Mouse (Mus musculus) natural killer cell, adult 2 months (primary cell): ENCODE results near the gene Tpt1.
"Not testable (repeated sequence)": the region's sequence is repeated elsewhere in the genome, so short reads cannot be mapped to it uniquely, and the experiment has no call there.

Experiments
- DNase-seq, 2 experiments: peaks; one replicate each; pipeline ENCODE4 v3.0.0; 2022; ENCODE audit warnings: low spot score in 2 of 2

Gene Tpt1

DNA sequence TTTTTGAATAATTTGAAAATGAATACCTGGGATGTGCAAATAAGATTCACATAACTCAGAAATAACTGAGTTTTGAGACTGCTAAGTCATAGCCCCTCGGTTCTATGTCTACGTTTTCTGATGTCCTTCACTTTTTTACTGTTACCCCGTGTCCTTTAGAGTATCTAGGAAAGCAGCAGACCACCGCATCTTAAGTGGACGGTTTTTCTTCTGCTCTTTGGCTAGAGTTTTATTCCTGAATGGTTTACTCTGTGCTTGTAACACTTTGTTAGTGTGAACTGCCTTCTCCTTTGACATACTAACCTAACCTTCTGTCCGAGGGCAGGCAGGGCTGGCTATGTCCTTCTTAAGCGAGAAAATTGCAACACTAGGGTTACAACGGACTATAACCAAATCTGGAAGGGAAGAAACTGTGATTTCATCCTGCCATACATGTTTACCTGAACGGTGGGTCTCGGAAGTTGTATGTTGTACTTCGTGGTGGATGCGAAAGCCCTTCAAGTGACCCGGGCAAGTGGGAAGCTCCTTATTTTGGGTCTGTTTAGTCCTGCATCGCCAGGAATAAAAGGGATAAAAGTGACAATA lies 690 bp upstream of the Tpt1 start:
- no peak for DNase-seq

DNA sequence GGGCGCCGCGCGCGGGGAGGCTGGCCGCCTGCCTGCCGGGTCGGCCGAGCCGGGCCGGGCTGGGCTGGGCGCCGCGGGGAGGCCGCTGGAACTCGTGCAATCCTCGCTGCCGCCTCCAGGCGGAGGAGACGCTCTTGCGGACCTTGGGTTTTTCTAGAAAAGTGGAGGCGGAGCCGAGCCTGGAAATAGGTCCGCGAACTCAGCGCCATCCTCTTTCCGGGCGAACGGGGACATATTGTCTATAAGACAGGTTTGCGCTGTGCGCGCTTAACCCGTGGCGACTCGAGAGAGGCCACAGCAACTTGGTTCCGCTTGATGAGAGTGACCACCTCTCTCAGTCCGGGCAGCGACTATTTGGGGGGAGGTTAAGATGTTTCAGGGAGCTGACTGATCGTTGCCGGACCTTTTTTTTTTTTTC lies 814 bp downstream of the Tpt1 start:
- peak; percentile 87 to 92 for DNase-seq

DNA sequence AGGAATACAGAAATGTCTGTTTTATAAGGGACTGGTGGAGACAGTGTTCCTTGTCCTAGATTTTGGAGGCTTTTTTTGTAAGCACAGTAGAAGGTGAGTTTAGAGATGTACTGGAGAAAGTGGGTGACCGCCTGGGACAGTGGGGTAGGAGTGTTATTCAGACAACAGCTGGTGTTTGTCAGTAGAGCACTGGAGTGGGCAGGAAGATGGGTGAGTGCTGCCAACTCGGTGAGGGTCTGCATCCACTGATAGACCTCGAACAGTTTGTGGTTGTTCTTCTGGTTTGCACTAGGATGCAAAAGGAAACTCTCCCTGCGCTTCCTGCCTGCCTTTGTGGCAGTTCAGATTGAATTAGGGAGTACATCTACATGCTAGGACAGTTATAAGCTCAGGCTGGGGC lies 2.8 kb downstream of the Tpt1 start:
- no peak for DNase-seq

DNA sequence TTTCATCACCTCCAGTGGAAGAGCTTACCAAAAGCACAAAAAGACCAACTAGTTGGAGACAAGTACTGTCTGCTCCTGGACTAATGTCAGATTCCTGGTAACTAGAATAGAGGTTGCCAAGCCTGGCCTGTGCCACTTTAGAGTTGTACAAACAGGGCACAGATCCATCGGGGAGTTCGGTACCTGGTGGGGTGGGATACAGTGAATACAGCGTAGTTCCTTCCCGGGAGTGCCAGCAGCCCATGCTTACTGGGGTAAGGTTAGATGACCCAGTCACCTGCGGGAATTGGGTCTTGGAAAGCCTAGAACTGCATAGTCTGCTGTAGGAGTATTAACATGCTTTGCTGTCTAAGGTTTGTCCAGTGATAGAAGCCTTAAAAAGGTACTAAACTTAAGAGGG lies 3.6 kb downstream of the Tpt1 start:
- no peak for DNase-seq

DNA sequence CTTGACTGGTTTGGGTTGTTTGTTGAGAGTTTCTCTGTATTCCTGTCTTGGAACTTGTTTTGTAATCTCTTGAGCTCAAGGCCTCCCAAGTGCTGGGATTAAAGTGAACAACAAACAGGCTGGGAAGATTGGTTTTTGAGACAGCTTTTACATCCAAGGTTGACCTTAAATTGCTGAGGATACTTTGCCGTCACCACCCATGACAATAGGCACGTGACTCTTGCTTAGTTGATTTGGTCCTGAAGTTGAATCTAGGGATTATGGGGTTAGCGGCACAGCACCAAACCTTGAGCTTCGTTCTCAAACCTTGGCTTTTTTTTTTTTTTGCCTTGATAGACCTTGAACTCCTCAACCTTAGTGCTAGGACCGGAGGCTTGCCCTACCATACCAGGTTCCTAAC lies 4.3 kb downstream of the Tpt1 start:
- no peak for DNase-seq

DNA sequence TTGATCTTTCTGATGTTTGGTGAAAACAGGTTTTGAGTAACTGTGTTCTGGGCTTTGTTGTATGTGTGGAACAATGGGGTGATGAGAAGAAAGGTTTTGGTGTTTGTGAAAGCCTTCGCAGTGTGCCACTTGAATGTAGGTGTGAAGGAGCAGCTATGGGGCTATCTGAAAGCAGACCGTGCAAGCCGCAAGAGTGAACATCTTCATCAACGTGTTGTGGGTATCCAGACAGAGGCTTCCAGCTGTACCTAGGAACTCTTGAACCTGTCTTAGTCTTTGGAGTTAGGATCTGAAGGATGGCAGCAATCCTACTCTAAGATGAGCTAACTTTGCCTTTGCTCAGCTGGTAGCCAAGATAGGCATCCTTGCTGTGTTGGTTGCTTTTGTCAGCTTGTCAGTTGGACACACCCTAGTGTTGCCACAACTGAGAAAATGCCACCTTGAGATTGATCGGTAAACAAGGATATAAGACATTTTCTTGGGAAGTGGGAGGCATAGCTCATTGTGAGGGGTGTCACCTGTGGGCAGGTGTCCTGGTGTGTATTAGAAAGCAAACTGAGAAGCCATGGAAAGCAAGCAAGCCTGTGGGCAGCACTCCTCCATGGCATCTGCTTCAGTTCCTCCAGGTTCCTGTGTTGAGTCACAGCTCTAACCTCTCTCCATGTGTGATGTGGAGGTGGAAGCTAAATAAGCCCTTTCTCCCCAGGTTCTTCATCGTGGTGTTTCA lies 5.1 kb downstream of the Tpt1 start:
- DNase-seq: no peak

DNA sequence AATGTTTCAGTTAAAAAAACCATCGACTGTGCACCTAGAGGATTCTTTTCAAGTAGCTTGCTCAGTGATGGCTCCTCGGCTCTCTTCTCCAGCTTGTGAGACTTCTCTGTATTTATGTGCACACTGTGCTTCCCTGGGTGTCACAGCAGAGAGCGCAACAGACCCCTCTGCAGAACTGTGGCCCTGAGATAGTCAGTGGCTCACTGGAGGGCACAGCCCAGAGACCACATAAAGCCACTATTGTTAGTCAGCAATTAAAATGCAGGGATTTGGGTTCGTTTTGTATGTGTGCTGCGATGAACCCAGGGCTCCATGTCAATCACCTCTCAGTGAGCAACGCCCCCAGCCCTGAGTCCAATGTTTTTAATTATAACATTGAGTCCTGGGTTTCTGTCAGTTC lies 5.9 kb downstream of the Tpt1 start:
- no peak for DNase-seq

DNA sequence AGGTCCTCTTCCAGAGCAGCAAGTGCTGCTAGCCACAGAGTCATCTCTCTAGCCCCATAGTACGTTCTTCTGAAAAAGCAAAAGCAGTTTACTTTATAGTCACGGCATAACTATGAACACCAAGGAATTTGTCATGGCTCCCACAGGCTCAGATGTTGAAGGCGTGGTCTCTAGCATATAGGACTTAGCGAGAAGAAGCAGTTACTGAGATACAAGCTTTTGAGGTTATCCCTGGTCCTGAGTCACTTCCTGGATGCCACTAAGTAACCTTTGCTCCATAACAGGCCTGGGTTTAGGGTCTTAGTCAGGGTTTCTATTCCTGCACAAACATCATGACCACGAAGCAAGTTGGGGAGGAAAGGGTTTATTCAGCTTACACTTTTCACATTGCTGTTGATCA lies 7.1 kb downstream of the Tpt1 start:
- no peak for DNase-seq

DNA sequence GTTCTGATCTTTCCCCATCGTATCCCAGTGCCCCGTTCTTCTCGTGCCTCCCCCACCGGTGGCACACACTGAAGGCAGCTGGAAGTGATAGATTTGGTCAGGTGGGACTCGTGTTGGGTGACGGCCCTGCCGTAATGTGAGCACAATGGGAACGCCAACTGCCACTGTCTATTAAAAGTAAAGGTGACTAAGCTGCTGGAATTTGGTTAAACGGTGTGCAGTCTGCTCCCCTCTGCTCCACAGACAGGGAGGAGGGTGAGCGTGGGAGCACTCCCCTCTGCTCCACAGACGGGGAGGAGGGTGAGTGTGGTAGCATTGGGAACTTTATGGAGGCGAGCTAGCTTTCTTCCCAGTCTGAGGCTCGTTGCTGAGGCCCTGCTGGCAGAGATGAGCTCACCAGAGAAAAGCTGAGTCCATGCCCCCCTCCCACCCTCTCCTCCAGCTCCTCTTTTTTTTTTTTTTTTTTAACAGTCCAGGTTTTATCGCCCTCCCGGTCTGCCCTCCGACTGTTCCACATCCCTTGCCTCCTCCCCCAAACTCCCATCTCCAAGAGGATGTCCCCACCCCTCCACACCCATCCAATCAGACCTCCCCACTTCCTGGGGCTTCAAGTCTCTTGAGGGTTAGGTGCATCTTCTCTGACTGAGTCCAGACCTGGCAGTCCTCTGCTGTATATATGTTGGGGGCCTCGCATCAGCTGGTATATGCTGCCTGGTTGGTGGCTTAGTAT lies 10.5 kb downstream of the Tpt1 start:
- DNase-seq: no peak

DNA sequence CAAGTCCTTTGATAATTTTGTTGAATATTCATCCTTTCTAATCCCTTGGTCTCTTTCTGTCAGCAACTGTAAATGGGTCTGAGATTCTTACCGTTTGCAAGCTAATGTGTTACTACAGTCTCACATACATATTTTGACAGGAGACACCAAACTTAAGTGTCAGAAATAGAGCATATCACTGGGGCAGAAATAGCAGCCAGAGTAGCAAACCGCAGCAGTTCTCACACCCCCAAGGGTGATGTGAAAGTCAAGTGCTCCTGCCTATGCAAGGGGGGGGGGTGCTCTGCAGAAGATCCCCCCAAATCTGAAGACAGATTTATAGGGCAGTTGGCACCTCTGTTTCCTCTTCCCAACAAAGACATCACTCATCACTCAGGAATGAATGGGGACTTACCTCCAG lies 13.3 kb downstream of the Tpt1 start:
- DNase-seq: no peak

DNA sequence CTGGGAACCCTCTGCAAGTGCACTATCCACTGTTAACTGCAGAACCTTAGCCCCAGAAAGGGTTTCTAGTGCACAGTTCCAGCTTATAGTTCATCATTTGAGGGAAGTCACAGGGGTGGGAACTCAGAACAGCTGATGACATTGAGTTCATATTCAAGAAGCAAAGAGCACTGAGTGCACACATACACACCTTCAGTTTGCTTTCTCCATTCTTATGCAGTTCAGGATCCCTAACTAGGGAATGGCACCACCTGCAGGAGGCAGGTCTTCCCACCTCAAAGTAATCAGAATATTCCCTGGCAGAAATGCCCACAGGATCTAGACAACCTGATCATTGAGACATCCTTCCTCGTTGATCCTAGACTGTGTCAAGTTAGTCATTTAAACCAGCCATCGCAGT lies 14.7 kb downstream of the Tpt1 start:
- DNase-seq: no peak

DNA sequence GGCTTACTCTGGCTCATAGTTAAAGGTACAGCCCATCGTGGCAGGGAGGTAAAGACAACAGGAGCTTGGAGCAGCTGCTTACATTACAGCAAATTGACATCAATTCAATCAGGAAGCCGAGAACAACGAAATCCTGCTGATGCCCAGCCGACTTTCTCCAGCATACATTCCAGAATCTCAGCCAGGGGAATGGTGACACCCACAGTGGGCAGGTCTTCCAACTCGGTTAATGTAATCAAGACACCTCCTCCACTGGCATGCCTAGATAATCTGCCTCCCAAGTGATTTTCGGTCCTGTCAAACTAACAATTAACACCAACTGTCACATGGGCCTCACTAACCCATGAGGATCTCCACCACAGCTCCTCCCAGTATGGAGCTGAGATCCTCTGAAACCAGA lies 17.8 kb downstream of the Tpt1 start:
- DNase-seq: no peak

DNA sequence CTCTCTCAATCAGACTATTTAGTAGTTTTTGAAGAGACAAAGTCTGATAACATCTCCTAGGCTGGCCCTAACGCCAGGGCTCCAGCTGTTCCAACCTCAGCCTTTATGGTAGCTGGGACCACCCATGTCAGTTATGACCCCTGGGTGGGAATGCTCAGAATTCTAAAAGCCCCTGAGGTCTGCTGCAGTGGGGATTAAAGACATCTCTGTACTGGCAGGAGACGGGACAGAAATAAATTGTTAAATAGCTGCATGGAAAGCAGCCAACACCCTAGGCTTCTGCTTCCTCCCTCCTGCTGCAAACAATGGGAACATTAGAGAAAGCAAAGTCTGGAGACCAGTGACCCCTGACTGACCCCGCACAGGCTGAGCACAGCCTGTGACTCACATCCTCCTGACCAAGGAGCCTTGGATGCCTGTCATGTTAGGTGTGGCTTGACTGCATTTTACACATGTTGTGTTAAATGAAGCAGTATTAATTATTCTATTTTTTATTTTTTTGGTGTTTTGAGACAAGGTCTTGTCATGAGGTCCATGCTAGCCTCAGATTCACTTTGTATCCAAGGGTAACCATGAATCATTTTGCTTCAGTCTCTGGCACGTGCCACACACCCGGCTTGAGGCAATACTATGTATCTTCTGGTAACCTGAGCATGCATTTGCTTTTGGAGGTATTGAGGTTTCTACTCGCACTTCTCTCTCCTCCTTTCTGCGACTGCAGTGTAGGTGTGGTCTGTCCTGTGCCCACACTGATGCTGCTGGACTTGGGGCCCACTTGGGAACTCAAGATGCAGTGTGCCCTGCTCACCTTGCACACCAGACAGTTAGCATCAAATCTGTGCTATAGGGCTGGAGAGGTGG lies 18.9 kb downstream of the Tpt1 start:
- peak in 1 of 2 experiments; percentile 10 for DNase-seq

DNA sequence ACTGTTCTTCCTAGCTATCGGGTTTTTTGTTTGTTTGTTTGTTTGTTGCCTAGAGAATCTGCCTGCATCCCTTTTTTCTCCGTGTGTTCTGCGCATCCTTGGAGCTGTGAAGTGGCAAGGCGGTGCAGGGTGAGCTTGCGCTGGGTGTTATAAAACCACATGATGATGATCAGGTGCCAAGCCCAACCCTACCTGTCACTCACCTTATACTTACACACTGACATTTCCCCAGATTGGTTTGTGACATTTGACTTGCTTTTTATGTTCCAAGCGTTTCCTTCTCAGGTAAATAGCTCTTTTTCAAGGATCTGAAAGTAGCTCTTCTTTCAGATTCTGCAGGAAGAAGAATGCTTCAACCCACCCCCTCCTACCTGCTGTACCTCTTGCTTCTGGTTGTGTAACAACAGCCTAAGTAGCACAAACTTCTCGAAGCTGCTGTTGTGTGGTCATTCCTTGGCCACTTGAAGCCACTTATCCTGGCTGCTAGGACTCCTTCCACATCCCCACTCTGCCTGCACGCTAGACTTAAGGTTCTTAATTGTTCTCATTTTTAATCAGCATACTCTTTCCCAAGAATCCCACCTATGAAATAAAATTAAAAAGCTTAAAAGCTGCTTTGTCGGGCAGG lies 21.9 kb downstream of the Tpt1 start:
- no peak for DNase-seq

DNA sequence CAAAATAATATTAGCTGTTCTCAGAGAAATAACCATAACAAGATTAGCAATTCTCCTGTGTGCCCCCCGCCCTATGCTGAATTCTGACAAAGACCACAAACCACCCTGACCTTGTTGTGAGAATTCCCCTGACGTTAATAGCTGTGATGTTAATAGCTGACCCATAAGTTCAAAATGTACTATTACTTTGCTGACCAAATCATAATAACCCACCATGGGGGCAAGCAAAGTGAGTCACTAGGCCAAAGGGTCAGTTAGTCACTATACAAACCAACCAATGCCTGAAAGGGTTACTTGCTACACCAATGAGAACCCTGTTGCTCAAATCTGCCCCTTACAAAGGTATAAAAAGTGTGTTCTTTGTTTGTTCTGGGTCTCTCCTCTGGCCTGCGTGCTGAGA lies 23.1 kb downstream of the Tpt1 start:
- not testable (repeated sequence) for DNase-seq

DNA sequence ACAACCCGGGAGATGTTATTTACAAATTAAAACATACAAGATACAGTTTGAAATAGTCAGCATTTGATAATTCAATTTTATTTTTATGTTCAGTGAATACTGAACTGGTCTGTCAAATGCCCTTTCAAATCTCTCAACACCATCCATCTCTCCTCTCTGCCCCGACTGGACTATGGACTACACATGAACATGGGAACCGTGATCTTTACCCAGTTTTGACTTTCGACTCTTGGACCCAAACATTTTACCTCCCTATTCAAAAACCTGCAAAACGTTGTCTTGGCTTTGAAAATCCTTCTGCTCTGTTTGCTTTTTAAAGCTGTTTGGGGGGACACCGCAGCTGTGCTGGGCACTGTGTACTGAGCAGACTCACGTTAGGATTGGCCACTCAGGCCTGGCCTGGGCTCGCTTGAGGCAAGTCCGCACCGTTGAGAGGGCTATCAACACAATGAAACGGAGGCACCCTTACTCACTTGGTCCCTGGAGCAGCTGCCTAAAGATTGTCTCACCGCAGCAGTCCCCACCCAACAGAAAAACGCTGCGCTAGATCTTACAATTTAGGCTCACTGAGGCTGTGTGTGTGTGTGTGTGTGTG lies 25.0 kb downstream of the Tpt1 start:
- no peak for DNase-seq

DNA sequence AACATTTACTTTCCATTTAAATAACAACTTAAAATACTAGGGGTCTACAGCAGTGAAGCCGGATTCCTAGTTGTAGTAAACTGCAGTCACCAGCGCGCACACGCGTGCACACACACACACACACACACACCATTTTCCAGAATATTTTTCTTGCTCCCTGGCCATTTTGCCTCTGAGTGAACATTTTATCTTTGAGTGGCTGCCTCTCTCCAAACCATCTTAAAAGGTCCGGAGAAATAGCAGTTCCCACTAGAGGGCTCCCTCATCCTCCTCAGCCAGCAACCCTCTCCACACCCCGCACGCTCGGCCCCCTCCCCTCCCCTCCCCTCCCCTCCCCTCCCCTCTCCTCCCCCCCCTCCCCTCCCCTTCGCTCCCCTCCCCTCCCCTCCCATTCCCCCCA lies 25.7 kb downstream of the Tpt1 start:
- peak in 1 of 2 experiments; percentile 10 for DNase-seq

DNA sequence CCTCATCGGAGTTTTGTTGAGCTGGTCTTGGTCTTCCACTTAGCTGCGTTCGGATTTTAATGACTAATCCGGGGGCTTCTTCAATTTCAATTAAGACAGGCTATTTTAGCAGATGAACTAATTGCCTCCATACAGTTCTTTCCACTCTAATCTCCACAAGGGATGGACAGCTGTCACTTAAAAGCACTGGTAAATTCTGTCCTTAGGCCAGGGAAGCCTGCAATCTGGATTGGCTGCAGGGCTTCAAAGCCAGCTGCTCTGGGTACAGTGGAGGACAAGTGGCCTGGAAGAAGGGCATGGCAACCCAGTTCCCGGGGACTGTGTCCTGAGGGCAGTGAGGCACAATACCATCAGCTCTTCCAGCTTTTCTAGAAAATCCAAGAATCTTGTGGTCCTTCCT lies 26.2 kb downstream of the Tpt1 start:
- no peak for DNase-seq

DNA sequence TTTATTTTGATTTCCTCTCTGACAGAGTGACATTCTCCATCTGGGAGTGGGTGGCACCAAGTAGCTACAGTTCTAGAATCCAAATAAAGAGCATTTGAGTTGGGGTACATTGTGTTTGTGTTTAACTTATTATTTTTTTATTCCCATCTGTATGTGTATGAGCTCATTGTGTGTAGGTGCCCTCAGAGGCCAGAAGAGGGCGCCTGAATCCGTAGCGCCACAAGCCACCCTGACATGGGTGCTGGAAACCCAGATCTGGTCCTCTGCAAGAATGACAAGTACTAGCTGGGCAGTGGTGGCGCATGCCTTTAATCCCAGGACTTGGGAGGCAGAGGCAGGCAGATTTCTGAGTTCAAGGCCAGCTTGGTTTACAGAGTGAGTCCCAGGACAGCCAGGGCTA lies 26.9 kb downstream of the Tpt1 start:
- DNase-seq: no peak

DNA sequence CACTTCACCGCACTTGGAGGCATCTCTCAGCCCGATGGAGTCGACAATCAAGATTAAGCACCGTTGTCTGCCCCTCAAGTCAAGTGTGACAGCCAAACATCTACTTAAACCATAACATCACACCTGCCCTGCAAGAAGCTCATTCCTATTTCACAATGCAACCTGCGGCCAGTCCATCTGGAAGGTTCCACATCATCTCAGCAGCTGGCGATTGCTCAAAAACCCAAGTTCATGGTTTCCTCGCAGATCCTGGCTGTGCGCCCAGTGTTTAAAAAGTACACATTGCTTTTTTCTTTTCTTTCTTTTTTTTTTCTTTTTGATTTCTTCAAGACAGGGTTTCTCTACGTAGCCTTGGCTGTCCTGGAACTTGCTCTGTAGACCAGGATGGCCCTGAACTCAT lies 28.7 kb downstream of the Tpt1 start:
- DNase-seq: no peak

DNA sequence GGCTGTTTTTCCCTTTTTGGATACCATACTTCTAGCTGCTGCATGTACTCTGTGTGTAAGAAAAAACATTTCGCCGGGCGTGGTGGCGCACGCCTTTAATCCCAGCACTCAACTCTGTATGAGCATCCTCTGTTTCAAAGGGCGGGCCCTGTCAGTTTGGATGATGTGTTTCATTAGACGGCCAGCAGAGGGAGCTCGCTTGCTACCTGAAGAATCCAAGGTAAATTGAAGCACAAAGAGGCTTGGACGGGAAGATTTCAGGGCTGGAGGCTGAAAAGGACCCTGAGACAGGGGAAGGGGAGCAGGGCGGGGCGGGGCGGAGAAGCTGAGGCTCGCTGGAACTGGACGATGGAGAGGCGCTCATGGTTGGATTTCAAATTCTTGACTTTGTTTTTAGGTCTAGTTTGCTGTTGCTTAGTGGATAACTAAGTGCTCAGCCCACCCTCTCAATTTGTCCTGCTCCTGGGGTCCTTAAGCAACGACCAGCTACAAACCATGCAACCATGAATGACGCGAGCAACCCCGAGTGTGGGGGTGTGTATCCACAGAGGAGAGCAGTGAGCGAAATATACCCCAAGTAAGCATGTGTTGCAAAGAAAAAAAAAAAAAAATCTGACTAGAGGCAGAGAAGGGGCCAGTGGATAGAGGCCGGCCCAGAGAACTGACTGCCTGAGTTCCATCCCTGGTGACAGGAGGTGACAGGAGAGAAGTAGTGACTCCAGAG lies 31.6 kb downstream of the Tpt1 start:
- peak; percentile 45 to 68 for DNase-seq
